In the genomic region with DNA sequence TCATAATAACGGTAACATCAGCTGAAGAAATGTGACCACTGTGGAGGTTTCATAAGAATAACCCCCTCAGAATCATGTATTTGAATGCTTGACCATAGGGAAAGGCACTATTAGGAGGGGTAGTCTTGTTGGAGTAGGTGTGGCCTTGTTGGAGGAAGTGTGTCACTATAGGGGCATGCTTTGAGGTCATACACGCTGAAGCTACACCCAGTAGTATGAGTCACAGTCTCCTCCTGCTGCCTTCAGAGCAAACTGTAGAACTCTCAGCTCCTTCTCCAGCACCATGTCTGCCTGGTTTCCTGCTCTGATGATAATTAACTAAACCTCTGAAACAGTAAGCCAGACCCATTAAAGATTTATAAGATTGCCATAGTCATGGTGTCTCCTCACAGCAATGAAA, we compare ENCODE assay signal across 18 mouse cellular contexts. TPM values are rescaled to one million over a fixed set of nuclear protein-coding genes. Genes with fewer than 3 reads are reported as not detected.
DNase-seq lines count a peak whose midpoint lies in the region; ATAC-seq and TF ChIP-seq lines count a peak whose summit lies in the region.
"Had no signal": no experiment of that assay in that cellular context is flagged by ENCODE, and none has a peak within 500 bp of the region (broad histone marks: within the 10 kb centered on the region; RNA-seq: fewer than 3 reads in every experiment).

No protein-coding gene starts in this region.

- TF ChIP-seq POLR2A in embryonic fibroblast, embryonic 13.5 days (IDR thresholded peaks at IDR 0.05; ENCODE audit: low read depth, low read length): no peak

- DNase-seq in Muller cell, postnatal 12 days (ENCODE audit: inconsistent ontology term): peak; percentile 34
- no peak for DNase-seq in adrenal gland, adult 2 months
- no peak for DNase-seq in cerebellum, postnatal 14 days
- DNase-seq in heart, adult 11 months: no peak
- no peak for DNase-seq in yolk sac, embryonic 10.5 days (ENCODE audit: low spot score)
- DNase-seq: adrenal gland, postnatal 14 days; cerebellum, adult 8-10 months; heart, adult 2 months; heart, postnatal 14 days; kidney, adult 11 months; layer of hippocampus, adult 9-11 months; lung, postnatal 4 days had no signal

- H3K4me3 ChIP-seq in embryonic fibroblast, embryonic 13.5 days (ENCODE audit: insufficient read depth, low read length): no peak overlapping the region
- H3K4me3 ChIP-seq: forebrain, embryonic 12.5 days; heart, adult 2 months; heart, embryonic 13.5 days had no signal

- no peak for TF ChIP-seq CTCF in embryonic fibroblast, embryonic 13.5 days (IDR thresholded peaks at IDR 0.05; ENCODE audit: borderline replicate concordance, insufficient read depth, low read length)

- peak; percentile 81 for ATAC-seq in monocyte, adult 5-6 weeks (replicated peaks; ENCODE audit: insufficient number of reproducible peaks, low FRiP score, low TSS enrichment, poor library complexity, severe bottlenecking)

- peaks cover 6% of the 10 kb centered on the region for H3K4me1 ChIP-seq in embryonic fibroblast, embryonic 13.5 days (ENCODE audit: control insufficient read depth, insufficient read depth, low read length)
- H3K4me1 ChIP-seq: forebrain, embryonic 12.5 days; heart, embryonic 13.5 days had no signal

- peak overlapping the region; percentile 88 for H3K27ac ChIP-seq in embryonic fibroblast, embryonic 13.5 days (ENCODE audit: insufficient read depth, low read length)
- H3K27ac ChIP-seq: forebrain, embryonic 12.5 days; heart, adult 2 months; heart, embryonic 13.5 days; liver, embryonic 14.5 days had no signal

RNA-seq across cellular contexts. Expression of gene Ttyh1, which starts 20.4 kb away (rescaled TPM):
- polyA plus RNA-seq in embryonic fibroblast, embryonic 13.5 days (2011; ENCODE audit: insufficient read length, low read depth, missing spikeins): 0.94 and 1.9 TPM in 2 replicates
- total RNA-seq in monocyte, adult 5-6 weeks (2017): not detected in 3 replicates
- 1 to 10 TPM; 1.5 to 3.4 TPM for total RNA-seq in adrenal gland, adult 2 months (2021)
- 13.3 and 24.3 TPM in 2 replicates for polyA plus RNA-seq in adrenal gland, adult 2 months (2012; rRNA removed)
- polyA plus RNA-seq: G1E had no signal

RNA-seq across cellular contexts. Expression of gene Lair1, which starts 35.8 kb away (rescaled TPM):
- 0.65 TPM in 1 of 2 replicates, not detected in the other for polyA plus RNA-seq in embryonic fibroblast, embryonic 13.5 days (2011; ENCODE audit: insufficient read length, low read depth, missing spikeins)
- 201 to 374 TPM (median 334 TPM) in 3 replicates for total RNA-seq in monocyte, adult 5-6 weeks (2017)
- 1 to 10 TPM; 2.1 to 4.6 TPM for total RNA-seq in adrenal gland, adult 2 months (2021)
- 3.0 and 3.8 TPM in 2 replicates for polyA plus RNA-seq in adrenal gland, adult 2 months (2012; rRNA removed)

RNA-seq across cellular contexts. Expression of gene Leng8, which starts 38.0 kb away (rescaled TPM):
- polyA plus RNA-seq in embryonic fibroblast, embryonic 13.5 days (2011; ENCODE audit: insufficient read length, low read depth, missing spikeins): 62.7 and 81.4 TPM in 2 replicates
- total RNA-seq in monocyte, adult 5-6 weeks (2017): 93.7 to 137 TPM (median 95.1 TPM) in 3 replicates
- 100 to 1,000 TPM in 1 of 2 experiments, 10 to 100 TPM in 1; 80.7 to 112 TPM for total RNA-seq in adrenal gland, adult 2 months (2021)
- 446 and 516 TPM in 2 replicates for polyA plus RNA-seq in adrenal gland, adult 2 months (2012; rRNA removed)

RNA-seq across cellular contexts. Expression of gene Leng9, which starts 51.3 kb away (rescaled TPM):
- 2.3 and 2.5 TPM in 2 replicates for polyA plus RNA-seq in embryonic fibroblast, embryonic 13.5 days (2011; ENCODE audit: insufficient read length, low read depth, missing spikeins)
- 26.4 to 29.4 TPM (median 28.3 TPM) in 3 replicates for total RNA-seq in monocyte, adult 5-6 weeks (2017)
- total RNA-seq in adrenal gland, adult 2 months (2021): 1 to 10 TPM; 8.7 to 9.6 TPM
- 13.4 and 14.8 TPM in 2 replicates for polyA plus RNA-seq in adrenal gland, adult 2 months (2012; rRNA removed)

Comparison
In these comparisons a context has a peak if more than half of its experiments do, and no peak if none do; other contexts are left out.
1. RNA of gene Lair1, which starts 35.8 kb away (total RNA-seq): 201 to 374 TPM in monocyte, adult 5-6 weeks; 2.1 to 4.6 TPM in adrenal gland, adult 2 months; every median in the first group is over 10 times any median in the second.